Mouse (Mus musculus) left cerebral cortex, postnatal 10 days (tissue): ENCODE data around the gene Pfkfb3. TPM values are rescaled to one million over a fixed set of nuclear protein-coding genes. Genes with fewer than 3 reads are reported as not detected.
A peak's percentile ranks its signal among the peaks of the same experiment; 100 is the strongest.

Experiments
- DNase-seq, 2 experiments: peaks; one replicate each; pipeline ENCODE4 v3.0.0; 2021 to 2022; ENCODE audit warnings: low spot score in 2 of 2, mixed read lengths in 1 of 2; ENCODE audit errors: extremely low spot score in 1 of 2
- intact Hi-C: fragments of 180-260 bp; cut with DNase I; formaldehyde crosslinking; loops from one replicate; pipeline ENCODE4 v1.15.1; 2025
- total RNA-seq, 2 experiments: library from RNA; stranded (reverse); gene quantifications; 2 replicates each; pipeline ENCODE4 v1.2.3; 2021

Pfkfb3 gene
- total RNA-seq, 2 experiments from 2014 or later, result 23.5 to 29.7 TPM

DNA sequence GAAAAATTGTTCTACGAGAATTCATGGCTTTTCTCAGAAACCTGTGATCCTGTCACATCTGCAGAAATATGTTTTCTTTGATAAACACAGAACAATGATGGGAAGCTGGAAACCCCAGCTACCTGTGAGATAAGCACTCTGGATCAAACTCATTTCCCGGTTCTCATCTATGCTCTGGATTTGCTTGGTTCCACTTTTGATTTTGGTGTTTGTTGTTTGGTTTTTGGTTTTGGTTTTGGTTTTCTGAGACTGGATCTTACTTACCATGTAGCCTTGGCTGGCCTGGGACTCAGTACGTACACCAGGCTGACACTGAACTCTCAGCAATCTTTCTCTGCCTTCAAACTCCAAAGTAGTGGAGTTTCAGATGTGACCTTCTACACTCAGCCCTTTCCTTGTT lies 38.0 kb downstream of the Pfkfb3 start:
- DNase-seq, result no peak
- intact Hi-C loops, result no loop called here

DNA sequence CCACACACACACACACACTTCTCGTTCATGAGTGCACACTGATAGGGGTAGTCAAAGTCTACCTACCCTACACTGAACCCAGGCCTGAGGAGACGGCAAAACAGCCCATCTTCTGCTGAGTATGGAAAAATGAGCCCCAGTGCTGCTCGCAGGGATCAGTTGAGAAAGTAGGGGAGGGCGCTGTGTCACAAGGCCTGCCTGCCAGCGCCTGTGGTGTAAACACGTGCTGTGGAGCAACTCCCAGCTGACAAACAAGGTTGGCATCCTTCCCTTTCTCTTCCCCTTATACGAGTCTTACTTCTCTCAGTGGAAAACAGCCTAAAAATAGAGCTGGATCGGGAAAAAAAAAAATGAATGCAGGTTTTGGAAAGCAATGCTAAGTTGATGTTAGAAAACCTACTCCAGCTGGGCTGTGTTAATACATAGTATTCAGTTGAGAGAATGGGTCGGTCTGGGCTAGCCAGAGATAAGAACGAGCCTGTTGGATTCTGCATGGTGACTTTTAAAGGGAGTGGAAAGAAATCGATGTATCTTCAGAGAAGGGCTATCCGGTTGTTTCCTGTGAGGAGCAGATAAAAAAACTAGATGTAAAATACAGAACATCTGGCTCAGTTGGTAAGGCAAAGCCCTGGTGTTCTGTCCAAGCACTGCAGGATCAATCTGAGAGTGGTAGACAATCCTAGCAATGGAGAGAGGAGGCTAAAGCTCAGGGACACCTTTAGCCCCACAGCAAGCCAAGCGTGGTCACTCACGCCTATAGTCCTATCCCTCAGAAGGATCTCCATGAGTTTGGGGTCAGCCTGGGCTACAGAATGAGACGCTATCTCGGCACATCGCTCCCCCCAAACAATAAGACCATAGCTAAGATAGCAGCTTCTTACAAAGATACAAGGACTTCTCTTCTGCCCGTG lies 40.6 kb downstream of the Pfkfb3 start:
- intact Hi-C loops, result no loop called here
- DNase-seq, result no peak

- intact Hi-C loops, result no loop called here
- DNase-seq, result no peak
Measured at GRCm38 (mm10) chr2:11512127-11512526, 41.8 kb downstream of the Pfkfb3 start.

- DNase-seq, result no peak
- intact Hi-C loops, result loop anchor here (5.0 kb wide), 1 partner anchor 34 kb away; no protein-coding TSS in a partner anchor
Measured at GRCm38 (mm10) chr2:11503736-11504135, 50.1 kb downstream of the Pfkfb3 start.

DNA sequence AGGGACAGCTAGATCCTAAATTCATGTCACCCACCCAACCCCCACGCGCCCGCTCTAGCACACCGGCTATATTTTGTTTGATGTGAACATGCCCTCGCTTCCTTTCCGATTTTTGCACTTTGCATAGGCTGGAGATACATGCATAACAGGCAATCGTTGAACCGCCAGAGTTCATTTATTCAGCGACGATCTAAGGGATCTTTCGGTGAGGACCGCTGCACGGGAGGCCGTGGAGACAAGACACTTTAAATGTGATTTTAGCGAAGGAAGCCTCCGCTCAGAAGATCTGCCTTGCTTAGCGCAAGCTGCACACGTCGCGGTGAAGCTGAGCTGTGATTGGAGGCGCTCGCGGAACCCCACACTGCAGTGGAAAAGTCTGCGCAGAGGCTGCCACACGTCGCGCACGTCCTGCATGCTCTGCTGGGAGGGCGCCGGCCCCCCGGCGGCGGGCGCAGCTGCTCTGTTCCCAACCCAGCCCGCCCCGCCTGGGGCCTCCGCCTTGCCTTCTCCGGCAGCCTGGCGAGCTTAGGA lies 50.9 kb downstream of the Pfkfb3 start:
- intact Hi-C loops, result loop anchor here (5.0 kb wide), 1 partner anchor 34 kb away; no protein-coding TSS in a partner anchor
- peak; percentile 82 to 84 for DNase-seq

GRCm38 (mm10) chr2:11502255-11502765 lies 51.6 kb downstream of the Pfkfb3 start:
- no peak for DNase-seq

GRCm38 (mm10) chr2:11501301-11502254 lies 52.3 kb downstream of the Pfkfb3 start:
- intact Hi-C loops, result loop anchor here (2.0 to 5.0 kb wide), 2 partner anchors 36 to 171 kb away; no protein-coding TSS in a partner anchor
- peak; percentile 92 to 95 for DNase-seq

More at GRCm38 (mm10) chr2:11502255-11502765, 51.6 kb downstream of the Pfkfb3 start:
- intact Hi-C loops, result loop anchor here (5.0 kb wide), 1 partner anchor 35 kb away; no protein-coding TSS in a partner anchor

GRCm38 (mm10) chr2:11500666-11501065 lies 53.2 kb downstream of the Pfkfb3 start:
- intact Hi-C loops, result loop anchor here (2.0 to 5.0 kb wide), 2 partner anchors 37 to 170 kb away; no protein-coding TSS in a partner anchor
- DNase-seq, result no peak

- intact Hi-C loops, result no loop called here
- peak; percentile 63 to 79 for DNase-seq
Measured at GRCm38 (mm10) chr2:11496601-11497031, 57.3 kb downstream of the Pfkfb3 start.

GRCm38 (mm10) chr2:11494841-11495255 lies 59.0 kb downstream of the Pfkfb3 start:
- intact Hi-C loops, result no loop called here
- DNase-seq, result peak; percentile 52 to 61

DNA sequence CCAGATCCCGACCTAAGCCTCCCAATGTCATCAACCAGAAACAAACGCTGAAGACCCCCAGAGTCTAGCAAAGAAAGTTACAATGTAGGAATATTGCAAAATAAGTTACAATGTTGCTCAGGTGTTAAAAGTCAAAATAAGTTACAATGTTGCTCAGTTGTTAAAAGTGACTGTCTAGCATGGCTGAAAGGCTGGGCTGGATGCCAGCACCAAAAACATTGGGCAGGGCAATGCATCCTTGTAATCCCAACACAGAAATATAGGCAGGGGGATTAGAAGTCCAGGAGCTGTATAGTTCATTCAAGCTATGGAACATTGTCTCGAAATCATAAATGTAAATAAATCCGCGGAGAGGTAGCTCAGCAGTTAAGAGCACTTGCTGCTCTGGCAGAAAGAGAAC lies 61.0 kb downstream of the Pfkfb3 start:
- intact Hi-C loops, result no loop called here
- DNase-seq, result no peak

DNA sequence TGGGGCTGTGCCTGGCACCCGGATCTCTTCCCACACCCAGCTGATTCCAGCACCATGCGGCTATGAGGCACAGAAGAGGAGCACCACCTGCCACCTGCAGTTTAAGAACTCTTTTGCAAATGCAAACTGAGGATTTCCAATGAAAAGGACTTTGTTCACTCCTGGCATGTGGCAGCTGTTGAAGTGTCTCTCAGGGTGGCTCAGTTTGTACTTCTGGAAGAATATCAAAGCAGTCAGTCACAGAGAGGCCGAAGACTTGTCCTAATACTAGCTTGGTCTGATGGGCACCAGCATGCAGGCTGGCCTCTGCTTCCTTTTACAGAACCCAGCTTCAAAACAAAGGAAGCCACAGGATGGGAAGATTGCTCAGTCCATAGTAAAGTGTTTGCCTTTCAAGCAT lies 62.4 kb downstream of the Pfkfb3 start:
- DNase-seq, result no peak
- intact Hi-C loops, result no loop called here

GRCm38 (mm10) chr2:11490554-11490953 lies 63.3 kb downstream of the Pfkfb3 start:
- no peak for DNase-seq
- intact Hi-C loops, result no loop called here

DNA sequence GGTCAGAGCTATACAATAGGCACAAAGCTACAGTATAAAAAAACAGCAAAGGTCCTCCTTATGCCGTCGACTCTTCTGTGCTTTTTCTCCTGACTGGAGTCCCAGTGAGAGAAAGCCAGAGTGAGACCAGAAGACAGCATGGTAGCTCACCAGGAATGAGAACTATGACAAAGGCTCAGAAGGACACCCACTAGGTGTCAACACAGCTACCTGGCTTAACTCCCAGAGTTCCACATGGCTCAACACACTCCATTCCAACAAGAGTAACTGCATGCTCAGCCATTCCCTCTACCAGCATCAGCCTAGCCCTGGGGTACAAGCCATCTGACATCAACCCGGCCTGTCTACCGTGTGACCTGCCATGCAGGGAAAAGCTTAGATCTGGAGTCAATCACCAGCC lies 70.7 kb downstream of the Pfkfb3 start:
- intact Hi-C loops, result loop anchor here (5.0 kb wide), 1 partner anchor 121 kb away; no protein-coding TSS in a partner anchor
- no peak for DNase-seq

DNA sequence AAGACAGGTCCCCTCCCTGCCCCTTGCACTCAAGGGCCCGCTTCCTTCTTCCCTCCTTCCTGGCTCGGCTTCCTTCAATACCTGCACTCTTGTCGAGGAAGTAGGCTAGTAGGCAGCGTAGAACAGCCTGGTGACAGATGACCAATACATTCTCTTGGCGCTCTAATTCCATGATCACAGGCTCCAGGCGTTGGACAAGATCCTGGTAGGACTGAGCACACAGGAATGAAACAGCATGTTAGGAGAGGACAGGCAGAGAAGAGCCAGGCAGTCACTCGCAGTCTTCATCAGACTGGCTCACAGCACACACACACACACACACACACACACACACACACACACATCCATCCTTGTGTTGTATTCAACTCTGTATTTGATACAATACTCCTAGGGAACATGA lies 71.5 kb downstream of the Pfkfb3 start:
- intact Hi-C loops, result loop anchor here (5.0 kb wide), 1 partner anchor 120 kb away; no protein-coding TSS in a partner anchor

DNA sequence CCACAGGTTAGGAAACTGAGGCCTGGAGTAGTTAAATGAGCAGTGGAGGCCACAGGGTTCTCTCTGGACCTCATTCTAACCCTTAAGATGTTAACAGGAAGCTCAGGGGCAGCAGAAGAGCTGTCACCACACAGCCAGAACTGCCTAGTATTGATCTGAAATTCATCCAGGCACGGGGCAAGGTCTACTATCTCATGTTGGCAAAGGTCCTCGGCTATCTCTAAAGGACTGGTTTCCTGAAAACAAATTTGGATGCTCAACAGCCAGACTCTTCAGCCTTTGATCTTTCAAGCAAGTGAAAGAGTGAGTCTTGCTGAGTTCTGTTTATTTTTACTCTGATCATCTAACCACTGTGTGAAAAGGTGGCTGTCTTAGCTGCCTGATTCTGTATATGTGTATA lies 74.9 kb downstream of the Pfkfb3 start:
- intact Hi-C loops, result no loop called here
- no peak for DNase-seq

More for the DNA sequence above, 71.5 kb downstream of the Pfkfb3 start:
- DNase-seq, result no peak

DNA sequence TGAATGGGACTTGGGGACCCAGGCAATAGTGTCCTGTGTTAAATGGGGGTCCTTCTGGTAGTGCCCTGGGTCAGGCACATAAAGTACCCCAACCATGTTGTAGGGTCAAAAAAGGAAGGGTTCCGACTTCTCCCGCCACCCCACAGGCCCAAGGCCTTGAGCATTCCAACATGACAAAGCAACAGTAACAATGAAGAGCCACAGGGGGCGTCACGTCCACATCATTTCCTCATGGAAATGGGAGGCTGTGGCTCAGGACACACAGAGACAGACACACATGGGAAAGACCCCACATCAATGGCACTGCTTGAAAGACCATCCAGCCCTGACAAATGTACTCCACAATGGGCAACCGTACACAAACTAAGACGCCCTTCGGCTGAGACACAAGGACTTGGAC lies 78.6 kb downstream of the Pfkfb3 start:
- intact Hi-C loops, result no loop called here
- no peak for DNase-seq

DNA sequence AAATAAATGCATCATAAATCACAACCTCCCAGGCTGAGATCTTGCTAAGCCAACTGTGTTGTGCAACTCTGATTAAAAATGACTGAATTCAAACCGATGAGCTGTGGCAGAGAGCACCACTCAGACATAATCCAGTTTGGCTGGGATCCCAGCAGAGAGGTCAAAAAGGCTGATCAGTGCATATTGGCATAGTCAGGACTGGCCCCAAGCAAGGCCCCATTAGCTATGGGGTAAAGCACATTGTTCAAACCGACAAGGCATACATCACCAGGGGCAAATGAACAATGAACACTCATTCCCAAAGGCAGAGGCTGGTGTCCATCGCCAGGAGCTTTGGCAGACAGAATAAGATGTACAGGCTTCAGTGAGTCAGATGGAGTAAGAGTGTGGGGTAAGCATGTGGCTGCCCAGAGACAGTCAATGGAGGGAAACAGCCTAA lies 89.2 kb downstream of the Pfkfb3 start:
- no peak for DNase-seq
- intact Hi-C loops, result no loop called here
